ENCODE assay signal across 18 mouse cellular contexts in the genomic region with DNA sequence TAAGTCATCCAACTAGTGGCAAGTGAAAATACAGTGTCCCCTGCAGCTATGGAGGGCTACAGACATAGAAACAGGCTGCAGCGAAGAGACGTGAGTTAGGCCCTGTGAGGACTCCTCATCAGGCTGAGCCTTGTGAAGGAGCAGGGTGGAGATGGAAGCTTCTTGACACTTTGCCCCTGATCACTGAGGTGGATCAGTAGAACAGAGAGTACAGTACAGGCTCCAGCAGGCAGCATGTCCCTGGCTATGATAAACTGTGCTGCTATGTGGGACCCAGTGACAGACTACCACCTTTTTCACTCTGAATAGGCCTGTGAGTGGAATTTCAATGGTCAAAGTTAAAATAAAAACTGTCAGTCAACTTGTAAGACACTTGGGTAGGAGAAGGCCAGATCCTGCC. TPM values are rescaled to one million over a fixed set of nuclear protein-coding genes. Genes with fewer than 3 reads are reported as not detected.
"Had no signal": no experiment of that assay in that cellular context is flagged by ENCODE, and none has a peak within 500 bp of the region (broad histone marks: within the 10 kb centered on the region; RNA-seq: fewer than 3 reads in every experiment).

No protein-coding gene starts in this region.

- H3K36me3 ChIP-seq: intestine, embryonic 15.5 days; liver, embryonic 13.5 days; stomach, embryonic 15.5 days had no signal

- H3K9ac ChIP-seq: intestine, embryonic 15.5 days; liver, embryonic 13.5 days; stomach, embryonic 15.5 days had no signal

- H3K4me1 ChIP-seq: intestine, embryonic 15.5 days; liver, embryonic 13.5 days; stomach, embryonic 15.5 days had no signal

- H3K4me3 ChIP-seq: intestine, embryonic 15.5 days; layer of hippocampus, adult 2 months; left cerebral cortex, adult 2 months; liver, embryonic 13.5 days; stomach, embryonic 15.5 days had no signal

- DNase-seq: layer of hippocampus, adult 9-11 months; layer of hippocampus, postnatal 36 days; liver, embryonic 13.5 days; lung, adult 2 months; lung, postnatal 14 days; lung, postnatal 4 days; midbrain, embryonic 14.5 days; right cerebral cortex, postnatal 25 days; spleen, adult 18-20 months; thymus, postnatal 25 days had no signal

- H3K27me3 ChIP-seq: intestine, embryonic 15.5 days; liver, embryonic 13.5 days; stomach, embryonic 15.5 days had no signal

- H3K4me2 ChIP-seq: intestine, embryonic 15.5 days; liver, embryonic 13.5 days; midbrain, embryonic 11.5 days; stomach, embryonic 15.5 days had no signal

- H3K9me3 ChIP-seq: intestine, embryonic 15.5 days; liver, embryonic 13.5 days; stomach, embryonic 15.5 days had no signal

- H3K27ac ChIP-seq: intestine, embryonic 15.5 days; layer of hippocampus, adult 2 months; left cerebral cortex, adult 2 months; liver, embryonic 13.5 days; stomach, embryonic 15.5 days had no signal

- ATAC-seq: hindbrain, embryonic 16.5 days; intestine, embryonic 15.5 days had no signal

RNA-seq across cellular contexts. Expression of a gene that starts 5.9 kb away (rescaled TPM):
- total RNA-seq: megakaryocyte-erythroid progenitor cell, adult 5-6 weeks had no signal
- polyA plus RNA-seq: liver, adult 2 months had no signal
